Mouse (Mus musculus): ENCODE data around the gene Rapgef4.

- TF ChIP-seq GATA1 (IDR thresholded peaks at IDR 0.05; ENCODE audit: borderline replicate concordance, low read length) (no peak), CTCF (IDR thresholded peaks at IDR 0.05; ENCODE audit: low read depth, low read length) (no peak), TAL1 (conservative IDR thresholded peaks at IDR 0.05; ENCODE audit: low read depth, low read length) (no peak)
These were observed 274.0 kb downstream of the Rapgef4 start for GRCm38 (mm10) chr2:72254813-72255582.
